Mouse (Mus musculus): ENCODE data around the gene Ttll3. TPM values are rescaled to one million over a fixed set of nuclear protein-coding genes. Genes with fewer than 3 reads are reported as not detected.

Ttll3 gene
- total and polyA plus RNA-seq, 3 experiments, result 5.7 to 11.2 TPM; not detected in 1

DNA sequence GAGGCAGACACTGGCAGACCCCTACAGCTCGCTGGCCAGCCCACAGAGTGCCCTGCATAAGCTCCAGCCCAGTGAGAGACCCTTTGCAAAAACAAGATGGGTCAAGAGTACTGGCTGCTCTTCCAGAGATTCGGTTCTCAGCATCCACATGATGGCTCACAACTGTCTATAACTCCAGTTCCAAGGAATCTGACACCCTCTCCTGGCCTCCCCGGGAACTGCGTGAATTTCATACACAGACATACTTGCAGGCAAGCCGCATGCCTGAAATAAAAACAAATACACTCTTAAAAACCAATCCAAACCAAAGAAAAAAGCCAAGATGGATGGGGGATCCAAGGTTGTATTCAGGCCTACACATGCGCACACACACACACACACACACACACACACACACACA, 6.4 kb downstream of the Ttll3 start:
- H3K9ac ChIP-seq (ENCODE audit: control insufficient read depth, low read depth, low read length, poor library complexity, severe bottlenecking), result no peak overlapping the region
- H3K9me3 ChIP-seq (replicated peaks; ENCODE audit: insufficient read depth, low read length), result no peaks in the 10 kb centered on the region
- no peak overlapping the region for H3K4me3 ChIP-seq (ENCODE audit: control insufficient read depth in 1 of 2, insufficient read depth in 1 of 2, low read depth in 2 of 2, low read length in 2 of 2)
- TF ChIP-seq ZNF384 (IDR thresholded peaks at IDR 0.05; ENCODE audit: low read depth, low read length), result no peak
- TF ChIP-seq USF1 (IDR thresholded peaks at IDR 0.05; ENCODE audit: low read depth, low read length), result no peak
- peak; percentile 52 for TF ChIP-seq SMC3 (IDR thresholded peaks at IDR 0.05; ENCODE audit: low read depth, low read length)
- TF ChIP-seq MYC (IDR thresholded peaks at IDR 0.05; ENCODE audit: low read depth, low read length), result no peak
- no peak for TF ChIP-seq CHD2 (IDR thresholded peaks at IDR 0.05; ENCODE audit: low read length)
- TF ChIP-seq CTCF (IDR thresholded peaks at IDR 0.05 in 2 of 3, conservative IDR thresholded peaks at IDR 0.05 in 1 of 3; ENCODE audit: control insufficient read depth in 1 of 3, insufficient read depth in 1 of 3, low read depth in 2 of 3, low read length in 3 of 3, poor library complexity in 1 of 3, severe bottlenecking in 1 of 3), result peak; percentile 22 to 47 (median 37); a peak in 5 of 6 replicates
- peak; percentile 48 for TF ChIP-seq RAD21 (IDR thresholded peaks at IDR 0.05; ENCODE audit: low read depth, low read length)
- no peaks in the 10 kb centered on the region for H3K27me3 ChIP-seq (ENCODE audit: control insufficient read depth in 1 of 2, insufficient read depth in 2 of 2, low read length in 2 of 2)
- DNase-seq (ENCODE audit: low read depth, low spot score), result peak; percentile 37
- H3K27ac ChIP-seq (ENCODE audit: control insufficient read depth, low read depth, low read length), result no peak overlapping the region
- peaks cover 0 to under 1% of the 10 kb centered on the region in 2 experiments; a peak in 1 of 4 replicates for H3K36me3 ChIP-seq (ENCODE audit: control insufficient read depth in 1 of 2, insufficient read depth in 2 of 2, low read length in 2 of 2)
- H3K79me2 ChIP-seq (ENCODE audit: control insufficient read depth, insufficient read depth, low read length, poor library complexity), result no peaks in the 10 kb centered on the region
- H3K4me1 ChIP-seq (ENCODE audit: control insufficient read depth in 1 of 2, insufficient read depth in 2 of 2, low read length in 2 of 2), result no peaks in the 10 kb centered on the region

- Histone ChIP-seq H3K27me3 (ENCODE audit: control insufficient read depth in 1 of 2, insufficient read depth in 2 of 2, low read length in 2 of 2) (no peaks in the 10 kb centered on the region), H3K27ac (ENCODE audit: control insufficient read depth, low read depth, low read length) (no peak overlapping the region), H3K36me3 (ENCODE audit: control insufficient read depth in 1 of 2, insufficient read depth in 2 of 2, low read length in 2 of 2) (no peaks in the 10 kb centered on the region; a peak in 1 of 4 replicates), H3K9ac (ENCODE audit: control insufficient read depth, low read depth, low read length, poor library complexity, severe bottlenecking) (no peak overlapping the region), H3K9me3 (replicated peaks; ENCODE audit: insufficient read depth, low read length) (no peaks in the 10 kb centered on the region), H3K4me3 (ENCODE audit: control insufficient read depth in 1 of 2, insufficient read depth in 1 of 2, low read depth in 2 of 2, low read length in 2 of 2) (no peak overlapping the region), H3K79me2 (ENCODE audit: control insufficient read depth, insufficient read depth, low read length, poor library complexity) (no peaks in the 10 kb centered on the region), H3K4me1 (ENCODE audit: control insufficient read depth in 1 of 2, insufficient read depth in 2 of 2, low read length in 2 of 2) (no peaks in the 10 kb centered on the region)
- DNase-seq (ENCODE audit: low read depth, low spot score), result no peak
- no peak for TF ChIP-seq TBP (IDR thresholded peaks at IDR 0.05; ENCODE audit: low read depth, low read length)
These were observed 7.4 kb downstream of the Ttll3 start for GRCm38 (mm10) chr6:113396270-113397030.

- Histone ChIP-seq H3K4me3 (ENCODE audit: control insufficient read depth in 1 of 2, insufficient read depth in 1 of 2, low read depth in 2 of 2, low read length in 2 of 2) (no peak overlapping the region), H3K36me3 (ENCODE audit: control insufficient read depth in 1 of 2, insufficient read depth in 2 of 2, low read length in 2 of 2) (no peaks in the 10 kb centered on the region; a peak in 1 of 4 replicates), H3K9ac (ENCODE audit: control insufficient read depth, low read depth, low read length, poor library complexity, severe bottlenecking) (no peak overlapping the region), H3K9me3 (replicated peaks; ENCODE audit: insufficient read depth, low read length) (no peaks in the 10 kb centered on the region), H3K79me2 (ENCODE audit: control insufficient read depth, insufficient read depth, low read length, poor library complexity) (no peaks in the 10 kb centered on the region), H3K4me1 (ENCODE audit: control insufficient read depth in 1 of 2, insufficient read depth in 2 of 2, low read length in 2 of 2) (no peaks in the 10 kb centered on the region), H3K27me3 (ENCODE audit: control insufficient read depth in 1 of 2, insufficient read depth in 2 of 2, low read length in 2 of 2) (no peaks in the 10 kb centered on the region), H3K27ac (ENCODE audit: control insufficient read depth, low read depth, low read length) (no peak overlapping the region)
- no peak for TF ChIP-seq CHD1 (IDR thresholded peaks at IDR 0.05; ENCODE audit: low read depth, low read length)
- TF ChIP-seq E2F4 (IDR thresholded peaks at IDR 0.05; ENCODE audit: borderline replicate concordance, low read depth, low read length), result no peak
- TF ChIP-seq SMC3 (IDR thresholded peaks at IDR 0.05; ENCODE audit: low read depth, low read length), result no peak
- no peak for TF ChIP-seq MYC (IDR thresholded peaks at IDR 0.05; ENCODE audit: low read depth, low read length)
- no peak for TF ChIP-seq UBTF (IDR thresholded peaks at IDR 0.05; ENCODE audit: borderline replicate concordance, insufficient read depth, low read depth, low read length)
- TF ChIP-seq TCF12 (IDR thresholded peaks at IDR 0.05; ENCODE audit: low read depth, low read length), result no peak
- no peak for TF ChIP-seq RCOR1 (IDR thresholded peaks at IDR 0.05; ENCODE audit: low read depth, low read length)
- no peak for TF ChIP-seq EP300 (IDR thresholded peaks at IDR 0.05; ENCODE audit: low read depth in 1 of 2, low read length in 2 of 2)
- TF ChIP-seq USF1 (IDR thresholded peaks at IDR 0.05; ENCODE audit: low read depth, low read length), result no peak
- no peak for TF ChIP-seq GATA1 (IDR thresholded peaks at IDR 0.05; ENCODE audit: low read depth, low read length)
- TF ChIP-seq MXI1 (IDR thresholded peaks at IDR 0.05; ENCODE audit: low read depth, low read length), result no peak
- TF ChIP-seq MAZ (IDR thresholded peaks at IDR 0.05; ENCODE audit: low read depth, low read length), result no peak
- TF ChIP-seq GABPA (IDR thresholded peaks at IDR 0.05; ENCODE audit: low read depth, low read length), result no peak
- TF ChIP-seq ZC3H11A (IDR thresholded peaks at IDR 0.05; ENCODE audit: low read depth, low read length), result no peak
- TF ChIP-seq TAL1 (IDR thresholded peaks at IDR 0.05; ENCODE audit: low read length), result no peak
- TF ChIP-seq JUND (IDR thresholded peaks at IDR 0.05; ENCODE audit: low read depth, low read length), result no peak
- no peak for DNase-seq (ENCODE audit: low read depth, low spot score)
These were observed 13.0 kb downstream of the Ttll3 start for GRCm38 (mm10) chr6:113402094-113402493.
